Mouse (Mus musculus) left cerebral cortex, adult 8-10 months (tissue): ENCODE results near the gene Arid5b. TPM values are rescaled to one million over a fixed set of nuclear protein-coding genes. Genes with fewer than 3 reads are reported as not detected.

Experiments used
- DNase-seq, 2 experiments: peaks; one replicate each; pipeline ENCODE4 v3.0.0; 2022; ENCODE audit warnings: low spot score in 2 of 2
- total RNA-seq, 4 experiments: library from RNA; stranded (reverse); gene quantifications; 2 replicates each; pipeline ENCODE4 v1.2.4; 2022

Gene Arid5b
- total RNA-seq, result 10 to 100 TPM; 25.1 to 30.5 (median 26.5) TPM

DNA sequence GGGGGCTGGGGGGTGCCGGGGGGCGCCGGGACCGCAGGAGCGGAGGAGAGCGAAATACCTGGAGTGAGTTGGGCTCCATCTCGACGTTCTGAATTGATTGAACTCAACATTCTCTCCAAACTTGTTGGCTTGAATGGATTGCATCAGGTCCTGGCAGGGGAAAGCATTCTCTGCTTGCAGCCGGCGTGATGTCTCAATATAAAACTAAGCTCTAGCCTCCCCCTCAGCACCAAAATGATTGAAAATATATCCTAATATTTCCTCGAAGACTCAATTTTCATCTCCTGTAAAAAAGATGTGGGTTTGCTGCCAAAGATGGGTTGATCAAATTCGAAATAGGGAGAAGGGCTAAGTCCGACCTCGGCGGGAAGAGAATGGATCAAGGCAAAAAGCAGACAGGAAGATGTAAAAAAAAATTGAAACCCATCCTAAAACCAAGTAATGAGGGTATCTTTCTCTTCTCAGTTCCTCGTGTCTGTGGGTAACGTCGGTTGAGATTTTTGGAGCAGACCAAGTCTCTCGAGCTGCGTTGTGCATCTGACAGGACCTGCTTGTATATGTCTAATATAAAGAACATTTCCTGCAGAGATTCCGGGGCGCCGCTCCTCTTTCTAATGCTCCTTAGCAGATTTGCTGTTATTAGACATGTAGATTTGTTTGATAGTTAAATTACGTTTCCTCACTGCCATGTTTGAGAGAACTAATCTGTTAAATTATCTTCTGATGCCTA lies at the start of gene Arid5b:
Arid5b (minus strand) TSS at position 109 of the 730 bp plus-strand sequence.
- peak; percentile 38 to 39 for DNase-seq

DNA sequence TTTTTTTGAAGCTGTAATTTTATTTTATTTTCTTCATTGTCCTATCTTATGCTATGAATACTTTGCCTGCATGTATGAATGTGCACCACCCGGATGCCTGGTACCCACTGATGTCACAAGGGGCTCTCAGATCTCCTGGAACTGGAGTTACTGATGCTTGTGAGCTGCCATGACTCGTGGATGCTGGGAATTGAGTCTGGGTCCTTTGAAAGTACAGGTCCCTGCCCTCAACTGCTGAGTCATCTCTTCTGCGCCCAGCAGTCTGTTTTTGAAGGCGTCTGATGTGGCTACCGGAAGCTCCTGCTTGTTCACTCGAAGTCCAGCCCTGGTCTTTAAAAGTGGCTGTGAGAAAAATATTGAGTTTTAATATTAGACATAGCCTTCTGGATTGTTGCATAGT lies 46.8 kb upstream of the Arid5b start:
- no peak for DNase-seq

DNA sequence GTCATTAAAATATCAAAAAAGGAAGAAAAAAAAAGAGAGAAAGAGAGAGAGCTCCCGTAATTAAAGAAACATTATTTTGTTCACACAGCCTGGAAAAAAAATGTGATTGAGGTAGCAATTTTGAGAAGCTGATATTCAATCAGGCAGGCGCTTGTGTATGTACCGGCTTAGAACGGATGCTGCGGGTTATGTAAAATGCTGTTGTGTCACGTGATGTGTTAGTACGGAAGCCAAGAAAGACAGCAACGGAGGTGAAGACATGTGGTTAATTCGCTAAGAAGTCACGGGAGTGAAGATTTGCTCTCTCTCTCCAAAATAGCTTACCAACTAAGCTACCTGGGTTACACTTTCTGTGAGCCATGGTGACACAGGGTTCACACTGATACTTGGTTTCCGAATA lies 45.5 kb upstream of the Arid5b start:
- DNase-seq, result peak in 1 of 2 experiments; percentile 12

GRCm38 (mm10) chr10:68323167-68323566 lies 44.6 kb upstream of the Arid5b start:
- no peak for DNase-seq

DNA sequence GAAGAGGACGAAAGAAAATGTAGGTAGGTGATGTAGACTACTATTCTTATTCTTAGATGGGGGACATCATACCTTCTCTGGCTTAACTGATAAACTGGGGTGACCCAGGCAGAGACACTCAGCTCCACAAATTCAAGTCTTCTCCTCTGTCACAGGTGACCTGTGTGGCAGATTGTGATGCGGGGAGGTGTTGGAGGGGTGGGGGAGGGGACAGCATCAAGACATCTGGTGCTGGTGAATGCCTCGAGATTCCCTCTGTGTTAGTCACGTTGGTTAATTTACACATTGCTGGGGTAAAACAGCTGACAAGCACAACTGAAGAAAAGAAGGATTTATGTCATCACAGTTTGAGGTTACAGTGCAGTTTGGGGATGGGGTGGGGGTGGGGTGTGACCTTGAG lies 42.4 kb upstream of the Arid5b start:
- DNase-seq, result no peak

- no peak for DNase-seq
Observed at GRCm38 (mm10) chr10:68320496-68320895, 42.0 kb upstream of the Arid5b start.

GRCm38 (mm10) chr10:68319438-68319837 lies 40.9 kb upstream of the Arid5b start:
- DNase-seq, result no peak

DNA sequence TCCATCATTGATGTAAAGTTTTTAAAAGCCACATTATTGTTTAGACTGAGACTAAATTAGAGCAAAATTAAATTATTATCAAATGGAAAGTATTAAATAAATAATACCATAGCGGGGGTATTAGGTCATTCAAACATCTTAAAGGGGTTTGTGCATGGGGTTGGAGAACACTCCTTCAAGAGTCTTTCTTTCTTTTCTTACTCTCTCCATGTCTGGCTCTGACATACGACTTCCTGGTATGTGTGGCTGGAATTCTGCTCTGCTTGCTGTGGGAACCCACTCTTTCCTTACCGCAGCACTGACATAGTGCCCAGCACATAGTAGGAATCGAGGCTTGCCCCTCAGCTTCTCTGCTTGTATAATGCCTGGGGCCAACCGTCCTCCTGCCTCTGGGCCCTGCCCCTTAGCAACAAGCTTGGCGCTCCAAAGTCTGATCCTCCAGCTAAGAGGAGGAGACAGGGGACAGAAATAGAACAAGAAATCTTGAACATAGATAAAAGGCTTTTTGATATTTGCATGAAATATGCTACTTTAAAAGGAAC lies 40.0 kb upstream of the Arid5b start:
- DNase-seq, result no peak

GRCm38 (mm10) chr10:68312734-68313133 lies 34.2 kb upstream of the Arid5b start:
- no peak for DNase-seq

- DNase-seq, result no peak
Observed at GRCm38 (mm10) chr10:68301013-68301412, 22.5 kb upstream of the Arid5b start.

DNA sequence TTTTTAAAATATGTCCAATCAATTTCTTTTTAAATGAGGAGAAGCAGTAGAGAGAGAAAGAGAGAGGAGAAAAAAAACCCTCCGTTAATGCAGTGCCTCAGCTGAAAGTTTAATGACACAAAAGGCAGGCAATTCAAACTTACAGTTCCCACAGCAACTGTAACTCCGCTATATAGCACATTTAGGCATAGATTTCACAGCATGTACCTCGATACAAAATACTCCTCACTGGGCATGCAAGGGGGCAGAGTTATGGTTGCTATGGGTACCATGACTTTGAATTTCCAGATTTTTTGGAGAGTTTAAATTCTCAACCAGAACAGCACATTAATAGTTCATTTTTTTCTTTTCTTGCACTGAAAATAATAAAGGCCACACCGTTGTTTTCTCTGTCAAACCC lies 10.9 kb upstream of the Arid5b start:
- no peak for DNase-seq

DNA sequence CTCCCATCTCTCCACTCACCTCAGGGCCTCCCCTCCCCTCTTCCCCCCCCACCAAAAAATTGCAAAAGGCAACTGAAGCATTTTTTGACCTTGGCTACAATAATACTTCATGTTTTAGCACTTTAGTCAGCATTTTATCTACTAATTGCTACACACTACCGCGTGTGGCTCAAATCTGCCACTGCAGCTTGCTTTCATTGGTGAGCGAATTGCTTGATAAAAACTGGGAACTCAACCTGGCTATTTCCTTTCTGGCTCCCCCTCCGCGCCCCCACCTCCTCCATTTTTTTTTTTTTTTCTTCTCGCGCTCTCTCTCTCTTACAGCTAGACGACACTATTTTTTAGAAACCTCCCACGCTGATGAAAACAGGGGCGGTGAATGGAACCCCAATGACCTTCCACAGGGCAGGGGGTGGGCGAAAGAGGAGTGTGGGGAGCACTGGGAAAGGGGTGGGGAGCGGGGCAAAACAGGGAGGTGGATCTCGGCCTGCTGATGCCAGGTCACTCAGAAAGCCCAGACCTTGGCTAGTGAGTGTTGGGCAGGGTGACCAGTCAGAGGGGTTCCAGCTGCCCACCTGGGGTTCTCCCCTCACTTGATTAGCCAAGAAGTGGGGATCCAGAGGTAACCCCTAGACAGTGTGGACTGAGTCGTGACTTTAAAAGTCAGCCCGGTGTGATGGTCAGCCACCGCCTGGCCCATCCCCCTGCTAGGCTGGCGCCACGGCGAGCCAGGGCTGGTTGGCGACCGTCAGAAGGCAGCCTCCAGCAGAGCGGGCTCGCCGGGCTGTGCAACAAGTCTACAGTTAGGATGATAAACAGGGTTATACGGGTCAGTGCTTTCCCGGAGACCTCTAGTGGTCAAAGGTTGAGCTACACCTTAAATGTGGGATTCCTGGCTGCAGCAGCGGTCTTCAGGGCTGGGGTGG lies 4.2 kb upstream of the Arid5b start:
- DNase-seq, result peak; percentile 46 to 53

DNA sequence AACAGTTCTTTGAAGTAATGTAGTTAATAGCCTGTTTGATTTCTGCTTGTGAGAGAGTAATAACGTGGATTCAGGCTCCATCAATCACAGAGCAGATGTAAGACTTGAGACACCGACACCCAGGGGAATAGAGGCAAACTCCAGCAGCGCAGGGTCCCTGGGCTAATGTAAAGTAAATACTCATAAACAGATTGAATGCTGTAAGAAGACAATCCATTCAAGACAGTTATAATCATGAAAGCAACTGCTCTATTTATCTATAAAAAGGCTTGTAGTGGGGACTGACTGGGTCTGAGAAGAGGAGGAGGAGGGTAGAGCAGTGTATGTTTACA lies 3.2 kb upstream of the Arid5b start:
- DNase-seq, result no peak

- no peak for DNase-seq
Observed at GRCm38 (mm10) chr10:68281076-68281774, 2.7 kb upstream of the Arid5b start.

- peak; percentile 49 to 56 for DNase-seq
Observed at GRCm38 (mm10) chr10:68279516-68280501, 1.3 kb upstream of the Arid5b start.

- DNase-seq, result no peak
Observed at GRCm38 (mm10) chr10:68277671-68278151, 829 bp downstream of the Arid5b start.

- DNase-seq, result peak; percentile 57 to 64
Observed at GRCm38 (mm10) chr10:68276976-68277441, 1.5 kb downstream of the Arid5b start.

- peak; percentile 57 to 65 for DNase-seq
Observed at GRCm38 (mm10) chr10:68276350-68276975, 2.1 kb downstream of the Arid5b start.

DNA sequence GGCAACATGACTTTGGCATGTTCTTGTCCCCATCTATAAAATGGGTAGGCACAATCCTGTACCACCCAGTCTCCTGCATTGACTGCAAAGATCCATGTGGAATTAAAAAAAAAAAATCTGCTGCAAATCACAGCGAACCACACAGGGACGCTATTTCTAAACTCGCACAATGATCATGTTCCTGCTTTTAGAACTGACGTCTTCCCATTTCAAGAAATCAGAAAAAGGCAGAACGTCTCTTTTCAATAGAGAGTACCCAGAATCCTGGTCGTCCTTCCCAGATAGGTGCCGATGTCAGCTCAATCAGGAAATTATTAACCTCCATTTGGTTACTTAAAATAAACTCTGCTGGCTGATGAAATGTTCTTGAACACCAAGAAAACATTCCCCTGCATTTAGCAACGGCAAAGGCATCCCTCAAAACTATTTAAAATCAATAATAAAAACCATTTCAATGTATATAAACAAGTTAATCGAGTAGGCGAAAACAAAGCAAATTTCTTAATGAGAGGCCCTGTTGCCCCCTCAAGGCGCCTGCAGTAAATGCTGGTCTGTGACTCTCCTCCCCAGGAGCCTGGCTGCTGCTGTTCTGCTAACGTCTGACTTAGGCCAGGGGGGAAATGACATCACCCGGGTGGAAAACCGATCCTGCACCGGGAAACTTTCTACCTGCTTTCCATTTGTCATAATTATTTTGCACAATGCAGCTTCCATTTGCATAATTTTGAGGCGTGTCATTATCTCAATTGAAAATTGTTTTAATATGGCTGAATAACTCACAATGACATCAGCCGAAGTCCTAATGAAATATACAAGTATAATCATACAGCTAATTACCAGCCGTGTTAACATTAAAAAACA lies 3.4 kb downstream of the Arid5b start:
- DNase-seq, result peak in 1 of 2 experiments; percentile 35
